ENCODE assay signal across 8 mouse cellular contexts in genomic region chr4:34231270-34231669, GRCm38 (mm10).
DNase-seq lines count a peak whose midpoint lies in the region; ATAC-seq and TF ChIP-seq lines count a peak whose summit lies in the region.

No protein-coding gene starts in this region.

- DNase-seq in G1E (ENCODE audit: low spot score) = peak; percentile 12
- peak; percentile 19 to 53 for DNase-seq in adrenal gland, postnatal 4 days (ENCODE audit: low spot score in 2 of 2)
- DNase-seq in heart, postnatal 14 days = peak; percentile 25 to 50
- peak; percentile 45 to 81 for DNase-seq in kidney, postnatal 36 days
- peak; percentile 81 for DNase-seq in lung, embryonic 14.5 days
- peak; percentile 8 for DNase-seq in ovary, postnatal 10 days (ENCODE audit: low spot score)
- peak; percentile 24 for DNase-seq in urinary bladder, postnatal 25 days (ENCODE audit: low spot score)

- H3K27ac ChIP-seq in embryonic facial prominence, embryonic 15.5 days (replicated peaks) = no peak overlapping the region
- no peak overlapping the region for H3K27ac ChIP-seq in lung, embryonic 14.5 days (ENCODE audit: low read depth)

- TF ChIP-seq CTCF in G1E (IDR thresholded peaks at IDR 0.05; ENCODE audit: low read depth, low read length) = 0 out of 2 replicates have a peak, but pooled peaks have one; percentile 6
- peak; percentile 91 for TF ChIP-seq CTCF in lung, embryonic 14.5 days (IDR thresholded peaks at IDR 0.05; ENCODE audit: low read depth)

- 8% methylated on average over 3 of the region's 3 CpGs for WGBS in embryonic facial prominence, embryonic 15.5 days
- WGBS in lung, embryonic 14.5 days = 8% methylated on average over 3 of the region's 3 CpGs

- ATAC-seq in G1E (ENCODE audit: extremely low read depth, insufficient number of reproducible peaks, low FRiP score, poor library complexity, severe bottlenecking) = no peak
- ATAC-seq in embryonic facial prominence, embryonic 15.5 days (ENCODE audit: insufficient number of reproducible peaks, low FRiP score, low TSS enrichment, low read depth) = 0 out of 2 replicates have a peak, but pooled peaks have one; percentile 63
- peak; percentile 75 for ATAC-seq in lung, embryonic 14.5 days (ENCODE audit: insufficient read depth)

- no peak overlapping the region for H3K4me2 ChIP-seq in embryonic facial prominence, embryonic 15.5 days (replicated peaks)
- no peak overlapping the region for H3K4me2 ChIP-seq in lung, embryonic 14.5 days

- no peaks in the 10 kb centered on the region for H3K36me3 ChIP-seq in G1E (replicated peaks)
- H3K36me3 ChIP-seq in embryonic facial prominence, embryonic 15.5 days = no peaks in the 10 kb centered on the region
- no peaks in the 10 kb centered on the region for H3K36me3 ChIP-seq in lung, embryonic 14.5 days (ENCODE audit: insufficient read depth)

- H3K27me3 ChIP-seq in G1E (ENCODE audit: insufficient read depth, low read length) = 0 out of 2 replicates have a peak, but pooled peaks cover 3% of the 10 kb centered on the region
- no peaks in the 10 kb centered on the region for H3K27me3 ChIP-seq in embryonic facial prominence, embryonic 15.5 days
- no peaks in the 10 kb centered on the region for H3K27me3 ChIP-seq in lung, embryonic 14.5 days (ENCODE audit: insufficient read depth, low read length)

- intact Hi-C loops in heart, postnatal 14 days (cut with DNase I) = loop anchor here (1.0 kb wide), 1 partner anchor 835 kb away; no protein-coding TSS in a partner anchor

- H3K4me1 ChIP-seq in G1E (ENCODE audit: insufficient read depth, low read depth, low read length) = no peaks in the 10 kb centered on the region
- peaks cover 6% of the 10 kb centered on the region; the same call in 1 of the 2 replicates for H3K4me1 ChIP-seq in embryonic facial prominence, embryonic 15.5 days
- H3K4me1 ChIP-seq in lung, embryonic 14.5 days (ENCODE audit: insufficient read depth) = no peaks in the 10 kb centered on the region

- H3K9me3 ChIP-seq in G1E (replicated peaks) = no peaks in the 10 kb centered on the region
- no peaks in the 10 kb centered on the region for H3K9me3 ChIP-seq in embryonic facial prominence, embryonic 15.5 days (replicated peaks)
- no peaks in the 10 kb centered on the region for H3K9me3 ChIP-seq in lung, embryonic 14.5 days (ENCODE audit: low read depth, low read length)

- no peak overlapping the region for H3K4me3 ChIP-seq in G1E (ENCODE audit: low read depth, low read length)
- no peak overlapping the region for H3K4me3 ChIP-seq in embryonic facial prominence, embryonic 15.5 days (replicated peaks)
- no peak overlapping the region for H3K4me3 ChIP-seq in lung, embryonic 14.5 days (ENCODE audit: low read depth, low read length)

- H3K9ac ChIP-seq in embryonic facial prominence, embryonic 15.5 days = no peak overlapping the region
- H3K9ac ChIP-seq in lung, embryonic 14.5 days = no peak overlapping the region

Comparison
In these comparisons a context has a peak if more than half of its experiments do, and no peak if none do; other contexts are left out.
1. DNase-seq: peak in every context shown above with its lines; median percentile 81 in lung, embryonic 14.5 days; 63 in kidney, postnatal 36 days; 38 in heart, postnatal 14 days; 36 in adrenal gland, postnatal 4 days; 24 in urinary bladder, postnatal 25 days; 12 in G1E; 8 in ovary, postnatal 10 days.